Mouse (Mus musculus) lung, postnatal 14 days (tissue): Measurements from ENCODE around the gene Tor4a.

ENCODE experiments used
- DNase-seq: peaks from one replicate; pipeline ENCODE4 v3.0.0; 2021

Tor4a gene

GRCm38 (mm10) chr2:25168665-25168978 is 28.1 kb downstream of the Tor4a start:
- no peak for DNase-seq

GRCm38 (mm10) chr2:25167919-25168664 is 28.6 kb downstream of the Tor4a start:
- peak; percentile 80 for DNase-seq

- DNase-seq, result no peak
These were observed 29.2 kb downstream of the Tor4a start for GRCm38 (mm10) chr2:25167481-25167880.

GRCm38 (mm10) chr2:25157655-25158054 is 39.0 kb downstream of the Tor4a start:
- DNase-seq, result peak; percentile 77

- no peak for DNase-seq
These were observed 39.7 kb downstream of the Tor4a start for GRCm38 (mm10) chr2:25156990-25157389.

GRCm38 (mm10) chr2:25156177-25156576 is 40.5 kb downstream of the Tor4a start:
- no peak for DNase-seq

GRCm38 (mm10) chr2:25151280-25151956 is 45.3 kb downstream of the Tor4a start:
- DNase-seq, result no peak

GRCm38 (mm10) chr2:25149643-25150042 is 47.0 kb downstream of the Tor4a start:
- no peak for DNase-seq

- DNase-seq, result no peak
These were observed 48.8 kb downstream of the Tor4a start for GRCm38 (mm10) chr2:25147892-25148291.

GRCm38 (mm10) chr2:25147398-25147797 is 49.3 kb downstream of the Tor4a start:
- DNase-seq, result no peak

GRCm38 (mm10) chr2:25145346-25145745 is 51.3 kb downstream of the Tor4a start:
- DNase-seq, result peak; percentile 71
